In the genomic region with DNA sequence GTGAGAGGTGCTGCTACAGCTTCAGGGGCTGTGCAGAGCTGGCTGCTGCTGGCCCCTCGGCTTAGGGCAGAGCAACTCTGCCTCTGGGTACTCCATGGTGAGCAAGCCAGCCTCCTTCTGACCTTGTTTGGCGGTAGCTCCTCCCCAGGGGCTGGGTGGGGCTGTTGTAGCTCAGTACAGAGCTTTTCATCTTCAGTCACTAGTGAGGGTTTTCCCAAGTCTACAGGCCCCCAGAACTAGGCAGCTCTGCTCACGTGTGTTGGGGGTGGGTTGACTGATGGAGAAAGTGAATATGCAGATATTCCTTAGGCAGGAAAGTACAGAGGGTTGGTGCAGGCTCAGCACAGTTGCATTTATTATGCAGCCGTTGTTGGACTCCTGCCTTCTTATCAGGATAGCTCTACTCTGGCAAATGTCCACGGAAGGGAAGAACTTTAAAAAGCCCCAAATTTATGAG, we compare ENCODE assay signal across 8 mouse cellular contexts.
A peak's percentile ranks its signal among the peaks of the same experiment; 100 is the strongest.
DNase-seq lines count a peak whose midpoint lies in the region; ATAC-seq and TF ChIP-seq lines count a peak whose summit lies in the region.

No protein-coding gene starts in this region.

- peak overlapping the region; percentile 62; the same call in 1 of the 2 replicates for H3K27ac ChIP-seq in forebrain, embryonic 10.5 days
- H3K27ac ChIP-seq in forebrain, embryonic 11.5 days (ENCODE audit: low read depth, low read length), result no peak overlapping the region
- H3K27ac ChIP-seq in thymus, adult 2 months (ENCODE audit: control insufficient read depth, insufficient read depth, low read length), result no peak overlapping the region
- peak overlapping the region; percentile 37; the same call in 1 of the 2 replicates for H3K27ac ChIP-seq in heart, embryonic 11.5 days (ENCODE audit: low read depth, low read length)
- H3K27ac ChIP-seq in liver, embryonic 14.5 days, result no peak overlapping the region

- H3K4me3 ChIP-seq in forebrain, embryonic 10.5 days, result no peak overlapping the region
- H3K4me3 ChIP-seq in forebrain, embryonic 11.5 days (ENCODE audit: low read depth, low read length), result no peak overlapping the region
- H3K4me3 ChIP-seq in thymus, adult 2 months (ENCODE audit: control insufficient read depth, insufficient read depth, low read length), result no peak overlapping the region
- no peak overlapping the region for H3K4me3 ChIP-seq in heart, embryonic 11.5 days (ENCODE audit: low read depth, low read length)
- H3K4me3 ChIP-seq in liver, embryonic 14.5 days (ENCODE audit: insufficient read depth in 1 of 2, low read depth in 2 of 2, low read length in 2 of 2), result no peak overlapping the region

- H3K4me1 ChIP-seq in forebrain, embryonic 10.5 days, result peaks cover 53% of the 10 kb centered on the region
- peaks cover 4% of the 10 kb centered on the region for H3K4me1 ChIP-seq in forebrain, embryonic 11.5 days (replicated peaks; ENCODE audit: control insufficient read depth, insufficient read depth, low read length)
- H3K4me1 ChIP-seq in thymus, adult 2 months (replicated peaks; ENCODE audit: control insufficient read depth, insufficient read depth, low read length), result peaks cover 8% of the 10 kb centered on the region
- H3K4me1 ChIP-seq in heart, embryonic 11.5 days (ENCODE audit: control insufficient read depth, insufficient read depth, low read length), result peaks cover 28% of the 10 kb centered on the region
- peaks cover 31 to 35% of the 10 kb centered on the region in 2 experiments for H3K4me1 ChIP-seq in liver, embryonic 14.5 days (replicated peaks; ENCODE audit: control insufficient read depth in 2 of 2, insufficient read depth in 2 of 2, low read length in 1 of 2)

- ATAC-seq in forebrain, embryonic 11.5 days (replicated peaks; ENCODE audit: low FRiP score), result no peak
- ATAC-seq in heart, embryonic 11.5 days (replicated peaks; ENCODE audit: insufficient number of reproducible peaks, low FRiP score, low TSS enrichment), result 0 out of 2 replicates have a peak, but pooled peaks have one; percentile 46
- peak; percentile 66 for ATAC-seq in liver, embryonic 14.5 days (ENCODE audit: insufficient read depth)

- DNase-seq in forebrain, embryonic 10.5 days (ENCODE audit: extremely low spot score, low spot score), result no peak
- DNase-seq in forebrain, embryonic 11.5 days (ENCODE audit: low spot score), result no peak
- DNase-seq in thymus, postnatal 0 days (ENCODE audit: low spot score), result peak; percentile 40
- no peak for DNase-seq in thymus, adult 2 months
- peak in 2 of 3 experiments; percentile 41 to 44 for DNase-seq in liver, embryonic 14.5 days (ENCODE audit: low read depth in 3 of 3, low spot score in 3 of 3)
- no peak for DNase-seq in left cerebral cortex, postnatal 14 days (ENCODE audit: low spot score in 2 of 2)
- no peak for DNase-seq in layer of hippocampus, postnatal 14 days (ENCODE audit: low spot score in 2 of 2)

- TF ChIP-seq CTCF in thymus, adult 2 months (IDR thresholded peaks at IDR 0.05; ENCODE audit: borderline replicate concordance, control insufficient read depth, extremely low read depth, insufficient read depth, low read length, poor library complexity), result no peak
- no peak for TF ChIP-seq CTCF in liver, embryonic 14.5 days (IDR thresholded peaks at IDR 0.05; ENCODE audit: low read depth)

- no peak overlapping the region for H3K9ac ChIP-seq in forebrain, embryonic 11.5 days (ENCODE audit: low read length)
- H3K9ac ChIP-seq in heart, embryonic 11.5 days (ENCODE audit: low read depth, low read length), result no peak overlapping the region
- H3K9ac ChIP-seq in liver, embryonic 14.5 days (replicated peaks), result peak overlapping the region; percentile 23; the same call in 1 of the 2 replicates

- intact Hi-C loops in left cerebral cortex, postnatal 14 days (cut with DNase I), result no loop called here

- TF ChIP-seq POLR2A in thymus, adult 2 months (IDR thresholded peaks at IDR 0.05; ENCODE audit: control insufficient read depth, extremely low read depth, insufficient read depth, low read length, poor library complexity), result no peak

- H3K27me3 ChIP-seq in forebrain, embryonic 10.5 days (ENCODE audit: poor library complexity, severe bottlenecking), result no peaks in the 10 kb centered on the region
- no peaks in the 10 kb centered on the region for H3K27me3 ChIP-seq in forebrain, embryonic 11.5 days (ENCODE audit: control insufficient read depth, insufficient read depth, low read length)
- H3K27me3 ChIP-seq in thymus, adult 2 months (ENCODE audit: control insufficient read depth, insufficient read depth, low read length), result no peaks in the 10 kb centered on the region
- H3K27me3 ChIP-seq in heart, embryonic 11.5 days (ENCODE audit: control insufficient read depth, insufficient read depth, low read length), result no peaks in the 10 kb centered on the region
- no peaks in the 10 kb centered on the region for H3K27me3 ChIP-seq in liver, embryonic 14.5 days (ENCODE audit: control insufficient read depth, insufficient read depth, low read length)

- no peak overlapping the region for H3K4me2 ChIP-seq in forebrain, embryonic 11.5 days (ENCODE audit: low read depth, low read length, severe bottlenecking)
- no peak overlapping the region; the same call in 1 of the 2 replicates for H3K4me2 ChIP-seq in heart, embryonic 11.5 days
- H3K4me2 ChIP-seq in liver, embryonic 14.5 days (ENCODE audit: low read depth), result peak overlapping the region; percentile 44

- TF ChIP-seq EP300 in liver, embryonic 14.5 days (IDR thresholded peaks at IDR 0.05; ENCODE audit: low read depth), result no peak

- peaks cover 70% of the 10 kb centered on the region for H3K36me3 ChIP-seq in forebrain, embryonic 10.5 days (replicated peaks)
- H3K36me3 ChIP-seq in forebrain, embryonic 11.5 days (ENCODE audit: control insufficient read depth, insufficient read depth, low read length), result peaks cover 4% of the 10 kb centered on the region; the same call in 1 of the 2 replicates
- 0 out of 2 replicates have a peak, but pooled peaks cover 3% of the 10 kb centered on the region for H3K36me3 ChIP-seq in thymus, adult 2 months (ENCODE audit: control insufficient read depth, insufficient read depth, low read length)
- peaks cover 5% of the 10 kb centered on the region for H3K36me3 ChIP-seq in heart, embryonic 11.5 days (ENCODE audit: control insufficient read depth, insufficient read depth, low read length)
- no peaks in the 10 kb centered on the region; the same call in 1 of the 2 replicates for H3K36me3 ChIP-seq in liver, embryonic 14.5 days (replicated peaks; ENCODE audit: control insufficient read depth, insufficient read depth, low read depth)

- no peaks in the 10 kb centered on the region for H3K9me3 ChIP-seq in forebrain, embryonic 10.5 days
- H3K9me3 ChIP-seq in forebrain, embryonic 11.5 days (ENCODE audit: control insufficient read depth, low read length), result no peaks in the 10 kb centered on the region
- no peaks in the 10 kb centered on the region for H3K9me3 ChIP-seq in heart, embryonic 11.5 days (replicated peaks; ENCODE audit: control insufficient read depth, low read length)
- no peaks in the 10 kb centered on the region for H3K9me3 ChIP-seq in liver, embryonic 14.5 days (ENCODE audit: control insufficient read depth, low read length)

- WGBS in forebrain, embryonic 10.5 days, result 60% methylated on average over 5 of the region's 5 CpGs
- 52% methylated on average over 5 of the region's 5 CpGs for WGBS in forebrain, embryonic 11.5 days
- 81% methylated on average over 5 of the region's 5 CpGs for WGBS in thymus, adult 2 months
- WGBS in heart, embryonic 11.5 days (ENCODE audit: insufficient replicate concordance), result 26% methylated on average over 5 of the region's 5 CpGs
- WGBS in liver, embryonic 14.5 days (ENCODE audit: insufficient replicate concordance), result 20% methylated on average over 5 of the region's 5 CpGs

Comparison
In these comparisons a context has a peak if more than half of its experiments do, and no peak if none do; other contexts are left out.
1. DNase-seq: peak in thymus, postnatal 0 days (single experiment) and liver, embryonic 14.5 days (2 of 3); none in forebrain, embryonic 10.5 days (single experiment), forebrain, embryonic 11.5 days (single experiment), thymus, adult 2 months (single experiment), left cerebral cortex, postnatal 14 days (0 of 2) and layer of hippocampus, postnatal 14 days (0 of 2).
2. H3K27ac ChIP-seq: peak in forebrain, embryonic 10.5 days (single experiment) and heart, embryonic 11.5 days (single experiment); none in forebrain, embryonic 11.5 days (single experiment), thymus, adult 2 months (single experiment) and liver, embryonic 14.5 days (single experiment).